ENCODE assay signal across 8 mouse cellular contexts in genomic region chr7:25120061-25120834, GRCm38 (mm10). TPM values are rescaled to one million over a fixed set of nuclear protein-coding genes. Genes with fewer than 3 reads are reported as not detected.
DNase-seq lines count a peak whose midpoint lies in the region; ATAC-seq lines count a peak whose summit lies in the region.

No protein-coding gene starts in this region.

- H3K4me3 ChIP-seq in heart, embryonic 11.5 days (ENCODE audit: low read depth, low read length), result no peak overlapping the region
- peak overlapping the region; percentile 5; the same call in 1 of the 2 replicates for H3K4me3 ChIP-seq in macrophage (ENCODE audit: inconsistent target)

- H3K36me3 ChIP-seq in heart, embryonic 11.5 days (ENCODE audit: control insufficient read depth, insufficient read depth, low read length), result no peaks in the 10 kb centered on the region
- peaks cover 15% of the 10 kb centered on the region; the same call in 1 of the 2 replicates for H3K36me3 ChIP-seq in macrophage (ENCODE audit: inconsistent target)

- H3K27me3 ChIP-seq in heart, embryonic 11.5 days (ENCODE audit: control insufficient read depth, insufficient read depth, low read length), result peaks cover 2% of the 10 kb centered on the region

- no peak for ATAC-seq in heart, embryonic 11.5 days (replicated peaks; ENCODE audit: insufficient number of reproducible peaks, low FRiP score, low TSS enrichment)

- 56% methylated on average over 19 of the region's 25 CpGs for WGBS in heart, embryonic 11.5 days (ENCODE audit: insufficient replicate concordance)
- 5% methylated on average over 15 of the region's 25 CpGs for WGBS in macrophage (ENCODE audit: missing documents)

- H3K4me1 ChIP-seq in heart, embryonic 11.5 days (ENCODE audit: control insufficient read depth, insufficient read depth, low read length), result no peaks in the 10 kb centered on the region; the same call in 1 of the 2 replicates

- H3K9ac ChIP-seq in heart, embryonic 11.5 days (ENCODE audit: low read depth, low read length), result no peak overlapping the region

- no peak overlapping the region for H3K27ac ChIP-seq in heart, embryonic 11.5 days (ENCODE audit: low read depth, low read length)
- H3K27ac ChIP-seq in macrophage, result peak overlapping the region; percentile 59

- peak overlapping the region; percentile 2; the same call in 1 of the 2 replicates for H3K4me2 ChIP-seq in heart, embryonic 11.5 days

- H3K79me2 ChIP-seq in macrophage (ENCODE audit: inconsistent target), result peaks cover 43% of the 10 kb centered on the region; the same call in 1 of the 2 replicates

- H3K9me3 ChIP-seq in heart, embryonic 11.5 days (replicated peaks; ENCODE audit: control insufficient read depth, low read length), result no peaks in the 10 kb centered on the region

- peak; percentile 83 to 87 for DNase-seq in B cell, adult 2 months
- DNase-seq in CD8-positive naive resting alpha-beta T cell, adult 2 months (ENCODE audit: low read depth in 2 of 2, low spot score in 2 of 2), result peak; percentile 20 to 44
- DNase-seq in cerebellum, adult 9-11 months, result no peak
- no peak for DNase-seq in left cerebral cortex, adult 8-10 months (ENCODE audit: low spot score in 2 of 2)
- DNase-seq in right cerebral cortex, adult 18-20 months, result no peak
- DNase-seq in testis, postnatal 14 days (ENCODE audit: low spot score), result no peak

RNA-seq across cellular contexts. Expression of gene Zfp574, which starts 47.9 kb away (rescaled TPM):
- 14.9 and 15.7 TPM in 2 replicates for polyA plus RNA-seq in heart, embryonic 11.5 days (2014; fragmentation: Nextera tagmentation; extraction: Ambion mirVana)
- 10 to 100 TPM in 1 of 26 experiments, 1 to 10 TPM in 25; 2.2 to 10.0 (median 6.0) TPM for total RNA-seq in macrophage (2018; cell fraction: chromatin; rRNA removed)
- 10 to 100 TPM in 5 of 26 experiments, 1 to 10 TPM in 21; 3.3 to 10.7 (median 7.5) TPM for total RNA-seq in macrophage (2018; cell fraction: cytosol; rRNA removed)
- 10 to 100 TPM in 8 of 26 experiments, 1 to 10 TPM in 18; 3.8 to 12.7 (median 6.8) TPM for total RNA-seq in macrophage (2018; cell fraction: nucleus; rRNA removed)
- polyA plus RNA-seq in macrophage (2018), result 5.7 to 7.6 TPM (median 6.5 TPM) in 3 replicates
- 10 to 100 TPM; 36.8 to 40.0 (median 37.1) TPM for total RNA-seq in left cerebral cortex, adult 8-10 months (2022)

RNA-seq across cellular contexts. Expression of gene Grik5, which starts 48.1 kb away (rescaled TPM):
- polyA plus RNA-seq in heart, embryonic 11.5 days (2014; fragmentation: Nextera tagmentation; extraction: Ambion mirVana), result 5.7 and 8.1 TPM in 2 replicates
- total RNA-seq in macrophage (2018; cell fraction: chromatin; rRNA removed), result 10 to 100 TPM in 2 of 26 experiments, 1 to 10 TPM in 24; 4.0 to 11.9 (median 6.7) TPM
- under 1 TPM in 25 of 26 experiments, not detected in 1; 0.07 to 0.39 (median 0.15) TPM for total RNA-seq in macrophage (2018; cell fraction: cytosol; rRNA removed)
- total RNA-seq in macrophage (2018; cell fraction: nucleus; rRNA removed), result 1 to 10 TPM in 25 of 26 experiments, under 1 TPM in 1; 0.97 to 7.7 (median 3.3) TPM
- polyA plus RNA-seq in macrophage (2018), result 0.22 to 0.47 TPM (median 0.26 TPM) in 3 replicates
- total RNA-seq in left cerebral cortex, adult 8-10 months (2022), result 100 to 1,000 TPM; 201 to 224 (median 207) TPM

RNA-seq across cellular contexts. Expression of gene Pou2f2, which starts 59.3 kb away (rescaled TPM):
- 0.68 and 0.83 TPM in 2 replicates for polyA plus RNA-seq in heart, embryonic 11.5 days (2014; fragmentation: Nextera tagmentation; extraction: Ambion mirVana)
- 100 to 1,000 TPM in 11 of 26 experiments, 10 to 100 TPM in 14, 1 to 10 TPM in 1; 5.2 to 291 (median 63.5) TPM for total RNA-seq in macrophage (2018; cell fraction: chromatin; rRNA removed)
- 10 to 100 TPM; 10.0 to 91.8 (median 32.8) TPM for total RNA-seq in macrophage (2018; cell fraction: cytosol; rRNA removed)
- 100 to 1,000 TPM in 8 of 26 experiments, 10 to 100 TPM in 18; 10.8 to 160 (median 53.8) TPM for total RNA-seq in macrophage (2018; cell fraction: nucleus; rRNA removed)
- polyA plus RNA-seq in macrophage (2018), result 10.3 to 30.9 TPM (median 23.9 TPM) in 3 replicates
- 10 to 100 TPM; 10.5 to 13.2 (median 11.9) TPM for total RNA-seq in left cerebral cortex, adult 8-10 months (2022)

Comparison
In these comparisons a context has a peak if more than half of its experiments do, and no peak if none do; other contexts are left out.
1. DNase-seq: peak in B cell, adult 2 months (2 of 2) and CD8-positive naive resting alpha-beta T cell, adult 2 months (2 of 2); none in cerebellum, adult 9-11 months (single experiment), left cerebral cortex, adult 8-10 months (0 of 2), right cerebral cortex, adult 18-20 months (single experiment) and testis, postnatal 14 days (single experiment).